Mouse (Mus musculus): ENCODE data around the gene Pabpc5. TPM values are rescaled to one million over a fixed set of nuclear protein-coding genes. Genes with fewer than 3 reads are reported as not detected.

Gene Pabpc5
- polyA plus RNA-seq (2015; fragmentation: Illumina TruSeq; extraction: RNeasy Lipid Tissue Mini Kit (QIAGEN cat#74804); ENCODE audit: insufficient read depth, low read depth, low replicate concordance), result not detected

DNA sequence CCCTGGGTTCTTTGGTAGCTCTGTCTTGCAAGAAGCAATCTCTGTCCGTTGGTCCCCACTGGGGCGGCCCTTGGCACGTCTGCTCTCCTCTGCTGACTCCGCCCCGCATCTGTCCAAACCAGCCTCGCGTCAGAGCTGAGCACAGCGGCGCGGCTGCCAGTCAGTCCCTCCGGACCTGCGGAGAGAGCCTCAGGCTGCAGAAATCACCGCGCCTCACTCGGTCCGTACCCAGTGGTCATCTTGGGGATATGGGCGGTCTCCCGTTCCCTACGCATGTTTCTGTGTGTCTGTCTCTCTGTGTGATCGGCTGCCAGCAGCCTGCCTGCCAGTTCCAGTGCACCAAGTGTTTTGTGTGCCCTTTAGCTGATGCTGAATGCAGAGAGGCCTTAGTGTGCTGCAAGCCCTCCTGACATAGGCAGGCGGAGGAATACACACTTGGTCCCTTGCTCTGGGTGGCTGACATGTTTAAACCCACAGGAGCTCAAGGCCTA is at the start of gene Pabpc5:
TSS of gene Pabpc5 (plus strand) at position 116 of the 491 bp plus-strand sequence.

